Mouse (Mus musculus) inflammation-experienced regulatory T-cells, adult 6 months (primary cell): ENCODE data around the gene Nepro. TPM values are rescaled to one million over a fixed set of nuclear protein-coding genes. Genes with fewer than 3 reads are reported as not detected.
A peak's percentile ranks its signal among the peaks of the same experiment; 100 is the strongest.

Experiments
- ATAC-seq: one replicate; pipeline ENCODE4 v1.8.0; 2017
- polyA plus RNA-seq, 3 experiments: library from polyadenylated mRNA; unstranded; fragments of 100-300 nt; shearing (Covaris generic); gene quantifications; one replicate each; pipeline ENCODE4 v1.2.1; 2017

The Nepro gene
- polyA plus RNA-seq, 3 experiments from 2014 or later = 5.5 to 8.2 (median 7.4) TPM

DNA sequence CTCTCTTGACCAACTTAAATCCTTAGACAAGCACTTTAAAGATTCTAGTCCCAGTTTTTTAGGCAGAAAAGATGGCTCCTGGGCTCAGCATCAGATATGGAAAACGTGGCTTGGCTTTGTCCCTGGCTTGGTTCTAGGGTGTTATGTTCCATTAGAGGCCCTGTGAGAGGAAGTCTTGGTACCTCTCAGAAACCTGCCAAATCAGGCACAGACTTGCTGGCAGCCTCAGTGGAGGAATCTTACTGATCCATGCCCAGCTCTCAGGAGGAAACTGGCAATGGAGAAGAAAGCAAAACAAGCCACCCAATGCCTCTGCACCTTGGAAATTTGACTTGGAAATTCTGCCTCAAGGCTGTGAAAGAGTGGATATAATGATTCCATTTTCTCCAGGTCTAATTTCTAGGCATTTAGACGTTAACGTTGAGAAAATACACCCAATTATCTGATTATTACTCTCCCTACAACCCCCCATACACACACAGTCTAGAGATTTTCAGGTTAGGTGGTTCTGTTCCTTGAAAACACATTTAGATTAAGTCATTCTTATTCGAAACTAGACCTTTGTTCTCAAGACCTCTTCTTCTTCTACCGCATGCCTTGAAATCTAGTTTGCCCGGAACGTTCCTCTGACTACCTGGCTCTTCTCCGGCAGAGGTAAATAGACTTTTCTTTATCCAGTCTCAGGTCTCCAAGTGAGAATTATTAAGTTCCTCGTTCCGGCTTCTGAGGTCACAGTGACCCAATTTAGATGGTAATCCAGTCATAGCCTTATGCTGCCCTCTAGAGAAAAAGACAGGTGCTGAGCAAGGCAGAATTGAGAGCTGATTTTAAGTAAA, 7.6 kb upstream of the Nepro start:
- ATAC-seq = peak; percentile 65

DNA sequence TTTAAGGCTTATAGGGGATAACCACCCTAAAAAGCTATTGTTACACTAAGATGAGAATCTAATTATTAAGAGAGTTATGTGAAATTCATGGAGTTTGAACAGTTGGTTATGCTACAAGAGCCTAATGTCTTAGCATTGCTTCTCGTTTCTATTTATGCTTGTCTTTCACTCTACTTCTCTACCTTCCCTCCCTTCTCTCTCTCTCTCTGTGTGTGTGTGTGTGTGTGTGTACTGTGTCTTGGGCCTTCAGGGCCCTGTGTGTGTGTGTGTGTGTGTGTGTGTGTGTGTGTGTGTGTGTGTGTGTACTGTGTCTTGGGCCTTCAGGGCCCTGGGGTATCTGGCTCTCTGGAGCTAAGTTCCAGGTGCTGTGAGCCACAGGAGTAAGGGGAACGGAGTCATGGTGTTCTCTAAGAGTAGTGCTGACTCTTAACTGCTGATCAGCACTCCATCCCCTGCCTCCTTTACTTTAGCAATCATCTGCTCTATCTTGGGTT, 6.9 kb upstream of the Nepro start:
- no peak for ATAC-seq

DNA sequence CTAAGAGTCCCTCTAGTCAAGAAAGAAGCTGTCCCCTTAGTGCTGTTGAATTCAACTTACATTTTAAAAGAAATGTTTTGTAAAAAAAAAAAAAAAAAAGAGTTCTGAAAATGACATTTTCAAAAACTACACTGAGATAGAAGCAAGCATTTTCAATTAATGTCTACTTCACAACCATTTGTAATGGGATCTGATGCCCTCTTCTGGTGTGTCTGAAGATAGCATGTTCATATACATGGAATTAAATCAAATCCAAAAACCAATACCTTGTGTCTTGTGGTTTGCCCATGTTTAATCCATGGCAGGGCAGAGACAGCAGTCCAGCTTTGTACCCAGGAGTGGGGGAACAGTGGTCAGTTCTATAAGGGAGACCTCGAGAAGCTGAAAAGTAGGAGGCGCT, 6.3 kb upstream of the Nepro start:
- no peak for ATAC-seq

DNA sequence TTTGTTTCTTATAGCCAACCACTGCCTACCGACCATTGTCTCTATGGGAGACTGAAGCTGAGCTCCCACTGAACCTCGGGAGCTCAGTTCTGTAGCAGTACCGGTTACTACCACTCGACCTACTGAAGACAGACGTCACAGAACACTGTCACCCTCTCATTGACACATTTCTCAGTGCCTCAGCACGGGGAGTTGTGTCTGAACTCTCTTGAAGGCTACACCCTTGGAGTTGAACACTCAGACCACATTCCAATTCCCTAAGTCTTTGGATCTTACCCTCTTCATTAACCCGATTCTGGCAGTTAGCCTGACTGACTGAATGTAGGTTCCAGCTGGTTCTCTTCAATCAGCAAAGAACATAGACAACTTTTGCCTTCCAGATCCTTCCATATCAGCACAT, 4.8 kb upstream of the Nepro start:
- no peak for ATAC-seq

GRCm38 (mm10) chr16:44720518-44720917, 3.6 kb upstream of the Nepro start:
- ATAC-seq = no peak

- ATAC-seq = no peak
Observed at GRCm38 (mm10) chr16:44722666-44723065, 1.4 kb upstream of the Nepro start.

DNA sequence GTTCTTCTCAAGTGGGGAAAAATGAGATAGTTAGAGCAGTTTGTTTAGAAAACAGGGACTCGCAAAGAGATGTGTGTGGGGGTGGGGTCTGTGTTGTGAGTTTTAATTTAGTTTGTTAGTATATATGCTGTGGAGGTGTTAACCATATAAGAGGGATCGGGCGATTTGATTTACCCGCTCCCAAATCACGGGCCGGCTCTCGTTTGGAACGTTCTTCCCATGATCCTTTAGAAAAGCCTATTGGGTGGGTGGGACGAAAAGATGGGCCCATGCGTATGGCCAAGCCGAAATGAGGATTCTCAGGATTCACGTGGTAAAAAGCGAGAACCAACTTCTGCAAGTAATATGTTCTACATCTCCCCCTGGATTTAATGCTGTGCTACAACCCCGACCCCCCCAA, 746 bp downstream of the Nepro start:
- ATAC-seq = peak; percentile 5

DNA sequence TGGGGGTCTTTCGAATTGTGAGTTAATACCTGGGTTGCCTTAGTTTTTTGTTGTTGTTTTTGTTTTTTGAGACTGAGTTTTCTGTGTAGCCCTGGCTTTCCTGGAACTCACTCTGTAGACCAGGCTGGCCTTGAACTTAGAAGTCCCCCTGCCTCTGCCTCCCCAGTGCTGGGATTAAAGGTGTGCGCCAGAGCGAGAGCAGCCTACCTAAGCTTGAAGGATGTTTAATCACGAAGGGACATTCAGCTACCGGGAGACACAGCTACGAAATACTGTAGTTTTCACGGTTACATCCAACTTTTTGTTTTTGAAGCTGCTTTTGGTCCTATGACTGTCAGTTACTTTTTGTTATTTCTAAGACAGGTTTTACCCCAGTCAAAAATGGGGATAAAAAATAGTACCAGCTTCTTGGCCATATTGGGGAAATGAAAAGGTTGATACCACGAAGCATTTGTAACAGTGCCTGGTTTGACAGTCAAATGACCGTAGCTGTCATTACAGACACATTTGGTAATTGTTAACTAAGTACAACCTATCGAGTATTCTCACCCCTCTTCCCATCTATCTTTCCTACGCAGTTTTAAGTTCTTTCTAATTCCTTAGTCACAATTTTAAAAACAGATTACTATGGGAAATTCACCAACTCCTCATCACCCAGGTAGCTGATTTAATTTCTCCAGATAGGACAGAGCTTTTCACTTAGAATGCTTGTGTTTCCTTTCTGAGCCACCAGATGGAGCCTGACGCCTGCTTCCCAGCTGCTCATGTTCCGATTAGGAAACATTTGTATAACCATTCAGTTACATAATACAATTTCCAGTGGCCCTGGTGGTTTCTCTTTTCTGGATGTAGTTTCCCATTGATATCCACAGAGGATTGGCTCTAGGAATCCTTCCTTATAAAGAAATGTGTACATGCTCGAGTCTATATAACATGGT, 1.5 kb downstream of the Nepro start:
- ATAC-seq = peak; percentile 76

- no peak for ATAC-seq
Observed at GRCm38 (mm10) chr16:44727525-44727924, 3.4 kb downstream of the Nepro start.

DNA sequence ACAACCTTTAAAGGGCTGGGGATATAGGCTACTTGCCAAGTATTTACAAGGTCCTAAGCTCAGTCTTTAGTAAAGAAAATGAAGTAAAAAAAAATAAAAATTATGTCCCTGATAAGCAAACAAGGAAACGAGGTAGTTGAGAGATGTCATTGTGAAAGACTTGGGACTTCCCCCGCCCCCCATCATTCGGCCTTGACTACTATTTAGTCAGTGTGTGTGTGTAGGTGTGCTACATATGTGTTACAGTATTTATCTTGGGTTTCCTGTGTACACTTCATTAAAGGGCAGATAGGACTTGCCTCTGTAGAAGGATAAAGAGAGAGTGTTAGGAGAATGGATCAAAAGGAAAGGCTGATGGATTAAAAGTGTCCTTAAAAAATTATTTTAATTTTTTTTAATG, 10.0 kb downstream of the Nepro start:
- ATAC-seq = peak; percentile 75

DNA sequence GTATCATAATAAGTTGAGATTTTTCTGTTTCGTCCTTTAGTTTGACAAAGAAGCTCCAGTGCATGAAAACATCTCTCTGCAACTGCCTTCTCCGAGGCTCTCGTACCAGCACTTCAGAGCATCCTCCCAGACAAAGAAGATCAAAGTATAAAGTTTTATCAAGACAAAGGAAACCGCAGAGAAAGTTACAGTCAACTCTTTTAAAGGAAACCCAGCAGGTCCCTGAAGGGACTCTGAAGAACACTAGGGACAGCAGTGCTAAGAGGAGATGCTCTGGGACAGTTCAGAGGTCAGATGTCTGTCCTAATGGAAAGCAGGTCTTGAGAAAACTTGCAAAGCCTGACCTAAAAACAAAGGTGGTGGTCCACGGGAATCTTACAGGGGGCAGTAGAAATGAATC, 11.6 kb downstream of the Nepro start:
- peak; percentile 86 for ATAC-seq

GRCm38 (mm10) chr16:44736118-44736517, 12.0 kb downstream of the Nepro start:
- peak; percentile 34 for ATAC-seq

DNA sequence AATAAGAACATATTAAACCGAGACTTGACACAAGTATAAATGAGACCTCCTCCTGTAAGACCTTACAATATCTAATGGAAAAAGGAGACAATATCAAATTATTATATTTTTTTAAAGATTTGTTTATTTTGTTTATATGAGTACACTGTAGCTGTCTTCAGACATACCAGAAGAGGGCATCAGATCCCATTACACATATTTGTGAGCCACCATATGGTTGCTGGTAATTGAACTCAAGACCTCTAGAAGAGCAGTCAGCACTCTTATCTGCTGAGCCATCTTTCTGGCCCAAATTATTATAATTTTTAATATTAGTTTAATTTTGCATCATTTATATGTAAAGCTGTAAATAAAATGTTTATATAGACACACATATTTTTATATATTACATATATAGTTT, 18.7 kb downstream of the Nepro start:
- no peak for ATAC-seq

DNA sequence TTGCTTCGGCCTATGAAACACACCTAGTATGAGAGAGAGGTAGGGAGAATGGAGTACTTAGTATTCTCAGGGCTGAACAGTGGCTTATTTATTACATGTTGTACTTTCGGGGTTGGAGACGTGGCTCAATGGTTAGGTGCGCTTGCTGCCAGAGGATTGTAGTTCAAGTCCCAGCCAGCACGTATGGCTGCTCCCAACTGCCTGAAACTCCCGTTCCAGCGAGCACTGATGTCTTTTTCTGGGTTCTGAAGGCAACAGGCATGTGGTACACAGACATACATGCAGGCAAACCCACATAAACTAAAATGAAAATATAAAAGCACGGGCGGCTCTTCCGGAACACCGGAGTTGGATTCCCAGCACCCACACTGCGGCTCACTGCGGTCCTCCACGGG, 21.4 kb downstream of the Nepro start:
- ATAC-seq = no peak

GRCm38 (mm10) chr16:44745866-44746562, 21.9 kb downstream of the Nepro start, which contains the start of gene Gtpbp8:
Gene Gtpbp8, minus strand, starts transcription at chr16:44746363.
- ATAC-seq = peak; percentile 84

GRCm38 (mm10) chr16:44748007-44748406, 23.9 kb downstream of the Nepro start:
- no peak for ATAC-seq

- ATAC-seq = no peak
Observed at GRCm38 (mm10) chr16:44757700-44758099, 33.6 kb downstream of the Nepro start.

GRCm38 (mm10) chr16:44761811-44762210, 37.7 kb downstream of the Nepro start:
- ATAC-seq = peak; percentile 37

DNA sequence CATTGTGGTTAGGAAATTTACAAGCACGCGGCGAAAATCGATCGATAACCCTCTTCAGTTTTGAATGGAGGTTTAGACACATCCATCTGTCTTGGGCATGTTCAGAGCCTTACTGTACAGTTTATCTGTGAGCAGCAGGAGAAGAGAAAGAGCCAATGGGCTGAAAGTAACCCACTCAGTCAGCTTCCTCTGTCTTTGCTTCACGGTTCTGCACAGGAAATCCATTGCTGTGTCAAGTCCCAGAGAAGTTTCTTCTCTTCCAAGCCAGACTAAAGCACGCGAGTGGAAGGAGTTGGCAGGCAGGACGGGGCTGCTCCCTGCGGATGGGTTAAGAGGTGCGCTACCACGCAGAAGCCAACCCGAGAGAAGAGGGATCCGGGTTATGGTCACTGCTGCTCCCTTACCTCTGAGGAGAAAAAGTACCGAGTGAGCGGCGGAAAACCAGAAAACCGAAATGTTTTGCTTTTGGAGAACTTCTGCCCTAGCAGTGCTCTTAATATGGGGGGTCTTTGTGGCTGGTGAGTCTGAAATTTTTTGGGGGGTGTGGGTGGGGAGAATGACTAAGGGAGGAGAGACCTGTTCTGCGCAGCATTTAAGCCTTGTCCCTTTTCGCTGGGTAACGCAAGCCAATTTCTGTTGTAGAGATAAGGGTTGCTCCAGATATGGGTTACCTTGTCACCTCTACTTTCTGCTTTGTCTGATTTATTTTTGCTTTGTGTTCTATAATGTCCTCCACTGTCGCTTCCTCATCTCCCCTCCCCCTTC, 41.6 kb downstream of the Nepro start, which contains the start of gene Cd200r1:
Gene Cd200r1 (plus strand): TSS at position 182 of the 765 bp plus-strand sequence.
- ATAC-seq = peak; percentile 77

DNA sequence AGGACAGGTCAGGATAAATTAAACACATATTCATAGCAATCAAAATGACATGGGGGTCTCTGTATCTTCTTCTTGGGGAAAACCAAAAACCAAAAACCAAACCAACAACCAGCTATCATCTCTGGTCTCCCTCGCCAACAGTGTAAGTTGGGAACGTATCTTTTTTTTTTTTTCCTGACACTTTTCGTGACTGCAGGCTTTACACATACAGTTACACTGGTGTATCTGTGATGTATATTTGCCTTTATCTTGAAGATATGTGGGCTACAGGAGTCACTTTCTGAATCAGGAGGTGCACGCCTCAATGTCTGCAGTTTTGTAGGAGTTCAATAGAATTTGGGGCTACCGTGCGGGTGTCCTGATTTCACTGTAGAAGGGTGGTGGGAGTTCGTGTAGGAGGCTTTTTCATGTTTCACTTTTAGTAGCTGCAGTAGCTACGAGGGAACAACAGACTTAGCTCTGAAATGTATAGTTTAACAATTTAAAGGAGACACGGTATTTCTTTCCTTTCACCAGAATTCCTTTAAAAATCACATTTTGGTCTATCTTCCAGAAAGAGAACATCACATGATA, 42.3 kb downstream of the Nepro start:
- ATAC-seq = peak; percentile 6

DNA sequence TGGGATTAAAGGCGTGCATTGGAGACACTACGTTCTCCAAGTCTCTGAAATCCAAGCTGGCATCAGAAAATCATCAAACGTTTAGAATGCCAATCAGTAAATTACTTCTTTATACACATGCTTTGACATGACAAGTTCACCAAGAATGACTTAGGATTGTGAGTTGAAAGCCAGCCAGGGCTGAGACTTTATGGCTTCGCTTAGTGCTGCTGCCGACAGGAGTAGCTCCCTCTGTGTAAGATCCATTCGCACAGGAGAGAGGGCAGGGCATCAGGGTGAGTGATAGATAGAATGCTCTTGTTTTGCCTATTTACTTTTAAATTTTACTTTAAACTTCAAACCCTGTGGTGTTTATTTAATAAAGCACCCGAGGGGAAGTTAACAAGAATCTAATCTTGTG, 43.4 kb downstream of the Nepro start:
- no peak for ATAC-seq
